Mouse (Mus musculus) erythroblast, embryonic 14.5 days (primary cell): ENCODE results near the gene Echs1. TPM values are rescaled to one million over a fixed set of nuclear protein-coding genes. Genes with fewer than 3 reads are reported as not detected.

Experiments used
- H3K27me3 ChIP-seq: 2 replicates; pipeline ENCODE4 v1.6.1; 2012; ENCODE audit warnings: inconsistent platforms; ENCODE audit not compliant: control insufficient read depth
- H3K36me3 ChIP-seq: 2 replicates; pipeline ENCODE4 v1.6.1; 2012; ENCODE audit warnings: mild to moderate bottlenecking, inconsistent platforms; ENCODE audit not compliant: control insufficient read depth
- H3K4me1 ChIP-seq: 2 replicates; pipeline ENCODE4 v1.6.1; 2012; ENCODE audit warnings: inconsistent platforms; ENCODE audit not compliant: control insufficient read depth
- H3K4me3 ChIP-seq: replicated peaks from 2 replicates; pipeline ENCODE3; 2012; ENCODE audit warnings: moderate library complexity, mild to moderate bottlenecking, inconsistent platforms
- H3K9me3 ChIP-seq: 2 replicates; pipeline ENCODE4 v1.6.1; 2012; ENCODE audit warnings: low read length, inconsistent platforms, mixed read lengths; ENCODE audit not compliant: control insufficient read depth
- GATA1 ChIP-seq: IDR thresholded peaks from 2 replicates; pipeline ENCODE4 v1.6.1; 2012; ENCODE audit warnings: low read length, inconsistent platforms, mixed read lengths
- TAL1 ChIP-seq: IDR thresholded peaks from 3 replicates; pipeline ENCODE4 v1.6.1; 2012; ENCODE audit warnings: low read length, inconsistent platforms, mixed read lengths
- polyA plus RNA-seq: library from polyadenylated mRNA; stranded (reverse); fragments of >175 nt; gene quantifications from 2 replicates; pipeline ENCODE4 v1.2.3, GENCODE M21; 2012

Echs1 gene
- polyA plus RNA-seq, 1 experiment, result 0.14 TPM

GRCm38 (mm10) chr7:140122765-140123164, 6.5 kb upstream of the Echs1 start:
- Histone ChIP-seq H3K27me3 (no peaks in the 10 kb centered on the region), H3K4me1 (peaks cover 31% of the 10 kb centered on the region), H3K36me3 (no peaks in the 10 kb centered on the region), H3K9me3 (no peaks in the 10 kb centered on the region), H3K4me3 (no peak overlapping the region)
- TF ChIP-seq TAL1, result no peak
- no peak for TF ChIP-seq GATA1

DNA sequence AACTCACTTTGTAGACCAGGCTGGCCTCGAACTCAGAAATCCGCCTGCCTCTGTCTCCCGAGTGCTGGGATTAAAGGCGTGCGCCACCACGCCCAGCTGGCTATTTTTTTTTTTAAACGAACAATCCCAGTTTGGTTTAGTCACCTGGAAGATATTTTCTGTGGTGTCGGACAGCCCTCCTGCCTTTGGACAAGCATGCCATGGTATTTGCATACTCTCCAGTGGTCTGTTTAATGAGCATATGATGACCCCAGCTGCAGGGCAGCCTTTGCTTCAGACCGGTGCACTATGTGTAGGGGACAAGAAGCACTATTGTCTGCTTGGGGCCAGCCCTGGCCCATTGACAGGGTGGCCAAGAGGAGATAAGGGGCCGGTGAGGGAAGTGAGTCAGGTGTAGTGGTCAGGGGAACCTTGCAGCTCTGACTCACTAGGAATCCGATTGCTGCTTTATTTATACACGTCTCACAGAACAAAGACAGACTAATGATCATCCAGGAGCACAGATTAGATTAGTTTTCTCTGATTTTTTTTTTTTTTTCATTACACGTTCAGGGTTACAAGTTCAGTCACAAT, 5.1 kb upstream of the Echs1 start:
- TF ChIP-seq GATA1 (no peak), TAL1 (no peak)
- H3K4me1 ChIP-seq, result peaks cover 33% of the 10 kb centered on the region
- no peaks in the 10 kb centered on the region for H3K27me3 ChIP-seq
- no peaks in the 10 kb centered on the region for H3K9me3 ChIP-seq
- H3K4me3 ChIP-seq, result no peak overlapping the region
- H3K36me3 ChIP-seq, result no peaks in the 10 kb centered on the region

DNA sequence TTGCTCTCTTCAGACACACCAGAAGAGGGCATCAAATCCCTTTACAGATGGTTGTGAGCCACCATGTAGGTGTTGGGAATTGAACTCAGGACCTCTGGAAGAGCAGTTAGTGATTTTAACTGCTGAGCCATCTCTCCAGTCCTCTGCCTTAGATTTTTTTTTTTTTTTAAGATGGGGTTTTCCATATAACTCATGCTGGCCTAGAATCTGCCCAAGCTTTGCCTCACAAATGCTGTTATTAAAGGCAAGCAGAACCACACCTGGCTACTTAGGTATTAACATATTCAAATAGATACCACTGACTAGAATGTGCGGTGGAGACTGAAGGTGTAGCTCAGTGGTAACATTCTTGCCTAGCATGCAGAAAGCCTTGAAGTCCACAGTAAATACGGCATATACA, 4.2 kb upstream of the Echs1 start:
- Histone ChIP-seq H3K36me3 (no peaks in the 10 kb centered on the region), H3K9me3 (no peaks in the 10 kb centered on the region), H3K4me3 (no peak overlapping the region), H3K4me1 (peaks cover 35% of the 10 kb centered on the region), H3K27me3 (no peaks in the 10 kb centered on the region)
- no peak for TF ChIP-seq GATA1
- TF ChIP-seq TAL1, result no peak

DNA sequence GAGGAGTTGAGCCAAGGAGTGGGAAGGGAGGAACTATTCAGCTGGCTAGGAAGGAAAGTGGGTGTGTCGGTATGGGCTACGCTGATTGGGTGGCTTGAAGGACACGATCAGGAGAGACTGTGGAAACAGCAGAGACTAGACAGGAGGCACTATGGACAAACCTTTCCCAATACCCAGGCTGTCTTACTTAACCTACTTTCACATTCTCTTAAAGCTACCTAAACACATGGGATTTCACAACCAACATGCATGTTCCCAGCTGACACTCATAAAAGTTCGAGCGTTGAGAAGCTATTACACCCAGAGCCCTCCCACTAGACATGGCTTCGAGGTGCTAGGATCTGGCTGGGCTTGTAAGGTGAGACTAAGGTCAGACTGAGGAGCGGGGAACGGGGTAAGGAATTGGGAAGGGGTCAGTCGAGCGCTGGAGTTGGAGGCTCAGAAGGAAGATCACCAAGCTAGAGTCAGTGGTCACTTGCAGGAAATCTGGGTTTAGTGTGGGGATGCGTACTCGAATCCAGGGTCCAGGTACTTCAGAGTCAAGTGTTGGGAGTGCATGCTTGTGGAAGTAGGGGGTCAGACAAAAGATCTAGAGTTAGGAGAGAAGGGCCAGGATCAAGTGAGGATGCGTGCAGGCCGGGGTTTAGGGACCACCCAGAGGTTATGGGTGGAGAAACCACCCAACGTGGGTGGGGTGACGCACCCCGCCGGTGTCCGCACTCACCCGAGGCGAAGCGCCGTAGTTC, 520 bp downstream of the Echs1 start, which contains the start of gene Paox:
Paox (plus strand) TSS at position 217 of the 746 bp plus-strand sequence.
- H3K27me3 ChIP-seq, result no peaks in the 10 kb centered on the region
- no peaks in the 10 kb centered on the region for H3K9me3 ChIP-seq
- peaks cover 23% of the 10 kb centered on the region for H3K4me1 ChIP-seq
- H3K4me3 ChIP-seq, result peak within 1 kb of the TSS; percentile 90
- TF ChIP-seq GATA1 (no peak), TAL1 (no peak)
- peaks cover 19% of the 10 kb centered on the region for H3K36me3 ChIP-seq

DNA sequence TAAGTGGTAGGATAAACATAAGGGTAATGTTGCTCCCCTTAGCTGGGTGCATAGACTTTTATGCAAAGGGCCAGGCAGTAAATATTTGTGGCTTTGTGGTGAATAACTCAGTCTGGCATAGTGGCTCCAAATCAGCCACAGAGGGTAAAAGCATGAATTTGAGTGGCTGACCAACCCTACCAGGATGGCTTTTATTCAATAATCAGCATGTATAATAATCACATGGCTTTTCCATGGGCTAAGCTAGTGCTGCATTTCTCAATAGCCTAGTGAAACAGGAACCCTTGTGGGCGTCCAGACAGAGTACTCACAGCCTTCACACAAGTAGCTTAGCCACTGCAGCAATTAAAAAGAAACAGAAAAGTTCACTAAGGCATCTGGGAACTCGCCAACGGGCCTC, 4.3 kb downstream of the Echs1 start:
- TF ChIP-seq TAL1, result no peak
- TF ChIP-seq GATA1, result no peak
- Histone ChIP-seq H3K9me3 (no peaks in the 10 kb centered on the region), H3K4me3 (no peak overlapping the region), H3K36me3 (peaks cover 50% of the 10 kb centered on the region), H3K4me1 (peaks cover 19% of the 10 kb centered on the region), H3K27me3 (no peaks in the 10 kb centered on the region)

DNA sequence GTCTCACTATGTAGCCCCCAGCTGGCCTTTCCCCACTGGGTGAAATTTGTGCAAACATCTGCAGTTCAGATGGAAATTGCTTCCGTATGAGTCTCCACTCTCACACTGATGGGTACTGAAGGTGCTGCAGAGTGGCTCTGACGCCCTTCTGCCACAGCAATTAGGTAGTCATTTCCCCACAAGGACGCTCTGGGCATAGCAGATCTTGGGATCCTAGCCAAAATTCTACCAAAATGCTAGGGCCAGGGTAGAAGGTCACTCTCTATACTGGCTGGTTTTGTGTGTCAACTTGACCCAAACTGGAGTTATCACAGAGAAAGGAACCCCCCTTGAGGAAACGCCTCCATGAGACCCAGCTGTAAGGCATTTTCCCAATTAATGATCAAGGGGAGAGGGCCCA, 12.3 kb downstream of the Echs1 start:
- H3K36me3 ChIP-seq, result peaks cover 28% of the 10 kb centered on the region

GRCm38 (mm10) chr7:140101993-140102860, 14.0 kb downstream of the Echs1 start, which contains the start of gene Fuom:
Fuom (minus strand) TSS chr7:140102441.
- Histone ChIP-seq H3K4me3 (peak within 1 kb of the TSS; percentile 57), H3K27me3 (no peaks in the 10 kb centered on the region), H3K36me3 (peaks cover 15% of the 10 kb centered on the region), H3K4me1 (peaks cover 19% of the 10 kb centered on the region), H3K9me3 (no peaks in the 10 kb centered on the region)
- TF ChIP-seq GATA1 (no peak), TAL1 (no peak)

More for the DNA sequence above, 12.3 kb downstream of the Echs1 start:
- TF ChIP-seq GATA1 (no peak), TAL1 (no peak)
- Histone ChIP-seq H3K4me1 (peaks cover 18% of the 10 kb centered on the region), H3K27me3 (no peaks in the 10 kb centered on the region), H3K4me3 (no peak overlapping the region), H3K9me3 (no peaks in the 10 kb centered on the region)

- peaks cover 12% of the 10 kb centered on the region for H3K36me3 ChIP-seq
- no peak for TF ChIP-seq TAL1
- no peak for TF ChIP-seq GATA1
- no peaks in the 10 kb centered on the region for H3K9me3 ChIP-seq
- peaks cover 19% of the 10 kb centered on the region for H3K4me1 ChIP-seq
- H3K4me3 ChIP-seq, result peak overlapping the region; percentile 57
- no peaks in the 10 kb centered on the region for H3K27me3 ChIP-seq
Measured at GRCm38 (mm10) chr7:140101498-140101897, 14.8 kb downstream of the Echs1 start.

DNA sequence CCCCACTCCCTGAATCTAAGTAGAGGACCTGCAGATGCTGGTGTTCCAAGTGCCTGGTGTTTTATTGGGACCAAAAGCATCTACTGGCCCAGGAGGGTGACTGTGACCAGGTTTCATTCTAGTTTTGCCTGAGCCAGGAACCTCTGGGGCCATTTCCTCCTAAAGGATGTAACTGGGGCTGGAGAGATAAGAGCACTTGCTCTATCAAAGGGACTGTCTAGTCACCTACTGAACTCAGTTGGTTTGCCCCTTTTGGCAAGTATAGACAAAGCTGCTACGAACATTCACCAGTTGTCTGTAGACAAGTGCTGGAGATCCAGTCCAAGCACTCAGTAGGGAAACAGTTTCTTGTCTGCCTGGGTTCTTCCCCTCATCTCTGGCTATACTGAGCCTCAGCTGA, 17.8 kb downstream of the Echs1 start:
- no peaks in the 10 kb centered on the region for H3K27me3 ChIP-seq
- TF ChIP-seq TAL1 (no peak), GATA1 (no peak)
- H3K36me3 ChIP-seq, result peaks cover 2% of the 10 kb centered on the region
- peaks cover 19% of the 10 kb centered on the region for H3K4me1 ChIP-seq
- H3K9me3 ChIP-seq, result no peaks in the 10 kb centered on the region
- no peak overlapping the region for H3K4me3 ChIP-seq
